Comparison of ENCODE assay signal across 9 mouse cellular contexts in genomic region chr4:97777081-97777705, GRCm38 (mm10). TPM values are rescaled to one million over a fixed set of nuclear protein-coding genes. Genes with fewer than 3 reads are reported as not detected.
DNase-seq lines count a peak whose midpoint lies in the region; ATAC-seq lines count a peak whose summit lies in the region.
"Had no signal": no experiment of that assay in that cellular context is flagged by ENCODE, and none has a peak within 500 bp of the region (broad histone marks: within the 10 kb centered on the region; RNA-seq: fewer than 3 reads in every experiment).

No protein-coding gene starts in this region.

- H3K27ac ChIP-seq in heart, embryonic 10.5 days = peak overlapping the region; percentile 95
- H3K27ac ChIP-seq in kidney, embryonic 15.5 days = peak overlapping the region; percentile 88

- peak; percentile 13; the same call in 1 of the 2 replicates for ATAC-seq in kidney, embryonic 15.5 days (replicated peaks; ENCODE audit: low FRiP score)
- no peak for ATAC-seq in megakaryocyte progenitor cell, adult 5-6 weeks (replicated peaks; ENCODE audit: poor library complexity)

- H3K4me1 ChIP-seq in heart, embryonic 10.5 days = peaks cover 22% of the 10 kb centered on the region
- peaks cover 41% of the 10 kb centered on the region for H3K4me1 ChIP-seq in kidney, embryonic 15.5 days

- no peaks in the 10 kb centered on the region for H3K36me3 ChIP-seq in heart, embryonic 10.5 days
- no peaks in the 10 kb centered on the region for H3K36me3 ChIP-seq in kidney, embryonic 15.5 days

- no peaks in the 10 kb centered on the region for H3K27me3 ChIP-seq in heart, embryonic 10.5 days (ENCODE audit: insufficient read depth, poor library complexity, severe bottlenecking)
- peaks cover 64% of the 10 kb centered on the region for H3K27me3 ChIP-seq in kidney, embryonic 15.5 days

- H3K4me2 ChIP-seq in kidney, embryonic 15.5 days = peak overlapping the region; percentile 88

- H3K9ac ChIP-seq in kidney, embryonic 15.5 days = peak overlapping the region; percentile 87

- H3K4me3 ChIP-seq in heart, embryonic 10.5 days = peak overlapping the region; percentile 86
- peak overlapping the region; percentile 78 for H3K4me3 ChIP-seq in kidney, embryonic 15.5 days (replicated peaks)

- DNase-seq in layer of hippocampus, postnatal 36 days = peak; percentile 49 to 50
- no peak for DNase-seq in layer of hippocampus, adult 9-11 months
- DNase-seq in cerebellum, adult 9-11 months = peak; percentile 73
- no peak for DNase-seq in heart, embryonic 10.5 days (ENCODE audit: low spot score)
- DNase-seq in lung, postnatal 36 days = peak; percentile 53
- DNase-seq in spleen, postnatal 10 days (ENCODE audit: low spot score in 2 of 2) = peak; percentile 61 to 62

- no peaks in the 10 kb centered on the region for H3K9me3 ChIP-seq in heart, embryonic 10.5 days
- H3K9me3 ChIP-seq in kidney, embryonic 15.5 days (replicated peaks) = no peaks in the 10 kb centered on the region

- 1% methylated on average over 53 of the region's 77 CpGs for WGBS in heart, embryonic 10.5 days
- WGBS in kidney, embryonic 15.5 days = under 1% methylated on average over 61 of the region's 77 CpGs

RNA-seq across cellular contexts. Expression of gene E130114P18Rik, which starts 0.7 kb away (rescaled TPM):
- 1 to 10 TPM; 7.5 to 8.6 TPM for total RNA-seq in layer of hippocampus, postnatal 36 days (2021)
- 0.33 and 1.1 TPM in 2 replicates for polyA plus RNA-seq in heart, embryonic 10.5 days (2016; fragmentation: Nextera tagmentation; extraction: Ambion mirVana)
- 0.51 and 0.59 TPM in 2 replicates for polyA plus RNA-seq in kidney, embryonic 15.5 days (2015; fragmentation: Nextera tagmentation; extraction: Ambion mirVana)
- not detected in 2 replicates for total RNA-seq in megakaryocyte progenitor cell, adult 5-6 weeks (2015)
- not detected in 2 replicates for total RNA-seq in megakaryocyte progenitor cell, adult 5-6 weeks (2017)
- total RNA-seq: neutrophil, adult 5-6 weeks had no signal

RNA-seq across cellular contexts. Expression of gene Nfia, which starts 4.7 kb away (rescaled TPM):
- total RNA-seq in layer of hippocampus, postnatal 36 days (2021) = 100 to 1,000 TPM; 103 to 121 TPM
- 14.4 and 19.6 TPM in 2 replicates for polyA plus RNA-seq in heart, embryonic 10.5 days (2016; fragmentation: Nextera tagmentation; extraction: Ambion mirVana)
- polyA plus RNA-seq in kidney, embryonic 15.5 days (2015; fragmentation: Nextera tagmentation; extraction: Ambion mirVana) = 26.8 and 29.3 TPM in 2 replicates
- 21.5 and 35.1 TPM in 2 replicates for total RNA-seq in megakaryocyte progenitor cell, adult 5-6 weeks (2015)
- total RNA-seq in megakaryocyte progenitor cell, adult 5-6 weeks (2017) = 1.5 and 3.9 TPM in 2 replicates

Comparison
In these comparisons a context has a peak if more than half of its experiments do, and no peak if none do; other contexts are left out.
1. DNase-seq: peak in layer of hippocampus, postnatal 36 days (2 of 2), cerebellum, adult 9-11 months (single experiment), lung, postnatal 36 days (single experiment) and spleen, postnatal 10 days (2 of 2); none in layer of hippocampus, adult 9-11 months (single experiment) and heart, embryonic 10.5 days (single experiment).
2. RNA of gene E130114P18Rik, which starts 0.7 kb away (total RNA-seq): 7.5 to 8.6 TPM in layer of hippocampus, postnatal 36 days; not detected in megakaryocyte progenitor cell, adult 5-6 weeks; every median in the first group is over 4 times any median in the second.